Comparison of ENCODE assay signal across 1 mouse cellular context in genomic region chr10:40309884-40310635, GRCm38 (mm10).
TF ChIP-seq lines count a peak whose summit lies in the region.

No protein-coding gene starts in this region.

TF ChIP-seq in MEL, 35 proteins besides CTCF, POLR2A, EP300 and RAD21 (continued from another document):
- TF ChIP-seq MEF2A (IDR thresholded peaks at IDR 0.05; ENCODE audit: extremely low read depth, insufficient replicate concordance, low read depth, low read length, poor library complexity, severe bottlenecking) (no peak), POLR2AphosphoS2 (IDR thresholded peaks at IDR 0.05; ENCODE audit: low read length) (no peak), ELF1 (IDR thresholded peaks at IDR 0.05; ENCODE audit: low read depth, low read length) (no peak), MXI1 (IDR thresholded peaks at IDR 0.05; ENCODE audit: low read depth, low read length) (peak; percentile 87), ZMIZ1 (IDR thresholded peaks at IDR 0.05; ENCODE audit: low read depth, low read length) (no peak), TCF12 (IDR thresholded peaks at IDR 0.05; ENCODE audit: low read depth, low read length) (peak; percentile 36; the same call in 1 of the 2 replicates), TAL1 (IDR thresholded peaks at IDR 0.05; ENCODE audit: low read length) (no peak), USF2 (IDR thresholded peaks at IDR 0.05; ENCODE audit: borderline replicate concordance in 1 of 2, insufficient read depth in 1 of 2, low read depth in 1 of 2, low read length in 2 of 2) (0 out of 4 replicates have a peak, but pooled peaks of 1 of the 2 experiments have one; percentile 26), MAX (IDR thresholded peaks at IDR 0.05; ENCODE audit: low read length) (peak; percentile 72), ETS1 (IDR thresholded peaks at IDR 0.05; ENCODE audit: low read depth, low read length) (peak; percentile 73), SMC3 (IDR thresholded peaks at IDR 0.05; ENCODE audit: low read depth, low read length) (no peak), ZNF384 (IDR thresholded peaks at IDR 0.05; ENCODE audit: low read depth, low read length) (peak; percentile 89), MYC (IDR thresholded peaks at IDR 0.05; ENCODE audit: low read depth, low read length) (peak; percentile 35; the same call in 1 of the 2 replicates), ZKSCAN1 (IDR thresholded peaks at IDR 0.05; ENCODE audit: low read depth, low read length) (no peak), USF1 (IDR thresholded peaks at IDR 0.05; ENCODE audit: low read depth, low read length) (peak; percentile 85), NELFE (IDR thresholded peaks at IDR 0.05; ENCODE audit: low read depth, low read length) (peak; percentile 41; the same call in 1 of the 2 replicates), GATA1 (IDR thresholded peaks at IDR 0.05; ENCODE audit: low read depth, low read length) (peak; percentile 70; the same call in 1 of the 2 replicates), MAZ (IDR thresholded peaks at IDR 0.05; ENCODE audit: low read depth, low read length) (peak; percentile 84), HCFC1 (IDR thresholded peaks at IDR 0.05; ENCODE audit: low read depth, low read length) (0 out of 2 replicates have a peak, but pooled peaks have one; percentile 31), RCOR1 (IDR thresholded peaks at IDR 0.05; ENCODE audit: low read depth, low read length) (no peak), MAFK (IDR thresholded peaks at IDR 0.05; ENCODE audit: borderline replicate concordance, low read depth, low read length) (no peak; the same call in 1 of the 2 replicates), SIN3A (IDR thresholded peaks at IDR 0.05; ENCODE audit: low read length) (peak; percentile 87), ZC3H11A (IDR thresholded peaks at IDR 0.05; ENCODE audit: low read depth, low read length) (no peak), POLR2AphosphoS5 (IDR thresholded peaks at IDR 0.05; ENCODE audit: borderline replicate concordance, low read depth, low read length) (no peak), KAT2A (conservative IDR thresholded peaks at IDR 0.05; ENCODE audit: low read depth, low read length) (no peak), CHD1 (IDR thresholded peaks at IDR 0.05; ENCODE audit: low read depth, low read length) (no peak), JUND (IDR thresholded peaks at IDR 0.05; ENCODE audit: low read depth, low read length) (no peak), NRF1 (IDR thresholded peaks at IDR 0.05; ENCODE audit: insufficient read depth, low read depth, low read length, poor library complexity, severe bottlenecking) (peak; percentile 22; the same call in 1 of the 2 replicates), BHLHE40 (IDR thresholded peaks at IDR 0.05; ENCODE audit: borderline replicate concordance, low read depth, low read length) (0 out of 2 replicates have a peak, but pooled peaks have one; percentile 13)
TF ChIP-seq in MEL: peak in this region for 16.
